Mouse (Mus musculus) left cerebral cortex, postnatal 10 days (tissue): ENCODE measurements around the gene Armh1. TPM values are rescaled to one million over a fixed set of nuclear protein-coding genes. Genes with fewer than 3 reads are reported as not detected.

Source experiments
- DNase-seq, 2 experiments: peaks; one replicate each; pipeline ENCODE4 v3.0.0; 2021 to 2022; ENCODE audit warnings: low spot score in 2 of 2, mixed read lengths in 1 of 2; ENCODE audit errors: extremely low spot score in 1 of 2
- intact Hi-C: fragments of 180-260 bp; cut with DNase I; formaldehyde crosslinking; loops from one replicate; pipeline ENCODE4 v1.15.1; 2025
- total RNA-seq, 2 experiments: library from RNA; stranded (reverse); gene quantifications; 2 replicates each; pipeline ENCODE4 v1.2.3; 2021

Gene Armh1
- total RNA-seq: 1 to 10 TPM in 1 of 2 experiments, under 1 TPM in 1; 0.81 to 1.8 TPM

GRCm38 (mm10) chr4:117251801-117252316 is at the start of gene Armh1, which contains the start of gene Tmem53:
TSS of gene Armh1 (minus strand) at chr4:117252125.
TSS of gene Tmem53 (plus strand) at chr4:117251951.
- intact Hi-C loops: no loop called here
- DNase-seq: peak; percentile 64 to 93

DNA sequence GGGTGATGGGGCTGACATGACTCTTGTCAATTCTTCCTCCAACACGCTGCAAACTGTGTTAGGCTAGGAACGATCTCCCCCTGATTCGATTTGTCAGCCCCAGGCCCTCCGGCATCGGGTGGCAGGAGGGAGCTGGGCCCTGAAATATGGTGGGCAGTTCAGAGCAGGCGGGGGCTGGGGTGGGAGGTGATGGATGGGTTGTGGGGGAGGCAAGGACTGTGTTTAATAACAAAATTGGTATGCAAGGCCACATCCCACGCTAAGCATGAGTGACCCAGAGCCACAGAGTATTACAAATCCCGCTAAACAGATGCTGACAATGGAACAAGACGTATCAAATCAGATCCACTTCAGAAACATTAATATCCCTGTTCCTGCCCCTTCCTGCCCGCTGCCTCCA is 48.0 kb upstream of the Armh1 start:
- no peak for DNase-seq
- intact Hi-C loops: no loop called here

DNA sequence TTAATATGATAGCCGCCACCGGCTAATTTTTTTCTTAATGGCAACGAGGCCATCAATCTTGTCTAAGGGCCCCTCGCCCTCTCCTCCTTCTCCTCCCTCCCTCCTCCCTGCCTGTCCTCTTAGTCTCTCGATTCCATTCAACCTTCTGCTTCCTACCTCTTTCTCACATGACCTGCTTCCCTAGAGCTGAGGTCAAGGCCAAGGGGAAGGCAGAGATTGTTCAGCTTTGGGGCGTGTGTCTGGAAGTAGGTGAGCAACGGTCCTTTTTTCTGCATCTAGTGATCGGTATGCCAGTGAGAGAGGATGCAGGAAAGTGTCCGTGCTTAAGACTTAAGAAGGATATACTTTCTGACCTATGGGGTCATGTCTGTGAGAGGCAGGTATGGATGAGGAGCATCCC is 45.9 kb upstream of the Armh1 start:
- DNase-seq: no peak
- intact Hi-C loops: no loop called here

DNA sequence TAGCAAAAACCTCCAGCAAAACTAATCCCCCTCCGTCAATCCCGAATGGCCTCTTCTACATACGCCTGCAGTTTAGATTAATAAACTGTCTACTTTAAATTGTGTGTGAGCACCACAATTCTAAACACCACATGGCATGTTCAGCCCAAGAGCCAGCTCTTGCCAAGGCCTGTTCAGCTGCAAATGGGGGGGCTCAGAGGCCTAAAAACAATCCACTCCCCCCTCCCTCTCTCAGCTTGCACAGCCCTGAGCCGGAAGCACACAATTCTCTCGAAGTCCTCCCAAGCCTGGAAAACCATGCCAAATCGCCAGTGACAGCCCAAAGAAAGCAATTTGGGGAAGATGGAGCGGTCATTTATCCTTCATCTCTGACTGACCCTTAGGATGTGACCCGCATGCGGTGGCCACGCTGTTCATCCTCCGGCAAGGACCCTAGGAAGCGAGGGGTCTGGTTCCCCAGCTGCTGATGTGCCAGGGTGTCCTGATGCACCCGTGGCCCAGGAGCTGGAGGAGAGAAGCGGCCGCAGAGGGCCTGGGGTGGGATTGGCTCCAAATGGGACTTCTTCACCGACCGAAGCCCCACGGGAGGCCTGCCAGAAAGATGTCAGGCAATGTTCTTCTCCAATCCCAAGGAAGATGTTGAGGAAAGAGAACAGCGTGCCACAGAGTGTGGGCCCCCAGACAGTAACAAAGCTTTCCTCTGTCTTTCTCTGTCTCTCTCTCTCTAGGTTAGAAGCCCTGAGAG is 45.1 kb upstream of the Armh1 start:
- intact Hi-C loops: no loop called here
- DNase-seq: no peak

- DNase-seq: no peak
- intact Hi-C loops: no loop called here
These were observed 39.8 kb upstream of the Armh1 start for GRCm38 (mm10) chr4:117291696-117292095.

DNA sequence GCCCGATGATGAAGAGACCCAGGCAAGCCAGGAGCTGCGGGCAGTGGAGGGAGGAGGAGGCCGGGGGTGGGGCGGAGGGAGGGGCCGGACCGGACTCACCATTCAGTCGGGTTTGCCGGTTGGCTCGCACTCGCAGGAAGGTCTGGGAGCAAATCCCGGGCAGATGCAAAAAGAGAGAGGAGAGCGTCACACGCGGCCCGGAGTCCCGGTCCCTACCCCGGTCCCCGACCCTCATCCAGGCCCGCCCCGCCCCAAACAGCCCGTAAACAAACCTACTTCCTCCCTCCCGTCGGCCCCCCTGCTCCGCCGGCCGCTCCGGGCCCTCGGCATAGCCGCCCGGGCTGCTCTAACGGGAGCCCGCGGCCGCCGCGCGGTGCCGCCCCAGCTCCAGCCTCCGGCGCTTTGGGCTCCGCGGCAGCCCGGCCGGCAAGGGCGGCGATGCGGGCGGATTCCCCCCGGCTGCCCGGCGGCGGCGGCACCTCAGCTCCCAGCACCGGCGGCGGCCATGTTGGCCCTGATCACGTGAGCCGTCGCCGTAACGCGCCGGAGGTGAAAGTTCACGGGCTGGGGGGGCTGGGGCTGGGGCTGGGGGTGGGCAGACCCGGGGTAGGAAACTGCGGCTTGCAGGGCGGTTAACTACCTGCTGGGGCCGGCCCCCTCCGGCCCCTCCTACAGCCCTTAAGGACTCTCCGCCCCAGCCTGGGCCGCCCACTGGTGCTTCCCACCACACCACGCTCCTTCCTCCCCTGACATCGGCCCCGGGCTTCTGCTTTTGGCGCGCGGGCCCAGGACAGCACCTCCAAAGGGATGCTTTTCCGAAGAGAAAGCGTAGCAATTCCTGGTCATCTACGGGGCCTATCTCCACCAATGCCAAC is 37.2 kb upstream of the Armh1 start:
- intact Hi-C loops: no loop called here
- peak; percentile 60 to 90 for DNase-seq

- DNase-seq: no peak
- intact Hi-C loops: no loop called here
These were observed 36.5 kb upstream of the Armh1 start for GRCm38 (mm10) chr4:117288277-117288926.

- DNase-seq: no peak
- intact Hi-C loops: no loop called here
These were observed 32.4 kb upstream of the Armh1 start for GRCm38 (mm10) chr4:117284363-117284762.

DNA sequence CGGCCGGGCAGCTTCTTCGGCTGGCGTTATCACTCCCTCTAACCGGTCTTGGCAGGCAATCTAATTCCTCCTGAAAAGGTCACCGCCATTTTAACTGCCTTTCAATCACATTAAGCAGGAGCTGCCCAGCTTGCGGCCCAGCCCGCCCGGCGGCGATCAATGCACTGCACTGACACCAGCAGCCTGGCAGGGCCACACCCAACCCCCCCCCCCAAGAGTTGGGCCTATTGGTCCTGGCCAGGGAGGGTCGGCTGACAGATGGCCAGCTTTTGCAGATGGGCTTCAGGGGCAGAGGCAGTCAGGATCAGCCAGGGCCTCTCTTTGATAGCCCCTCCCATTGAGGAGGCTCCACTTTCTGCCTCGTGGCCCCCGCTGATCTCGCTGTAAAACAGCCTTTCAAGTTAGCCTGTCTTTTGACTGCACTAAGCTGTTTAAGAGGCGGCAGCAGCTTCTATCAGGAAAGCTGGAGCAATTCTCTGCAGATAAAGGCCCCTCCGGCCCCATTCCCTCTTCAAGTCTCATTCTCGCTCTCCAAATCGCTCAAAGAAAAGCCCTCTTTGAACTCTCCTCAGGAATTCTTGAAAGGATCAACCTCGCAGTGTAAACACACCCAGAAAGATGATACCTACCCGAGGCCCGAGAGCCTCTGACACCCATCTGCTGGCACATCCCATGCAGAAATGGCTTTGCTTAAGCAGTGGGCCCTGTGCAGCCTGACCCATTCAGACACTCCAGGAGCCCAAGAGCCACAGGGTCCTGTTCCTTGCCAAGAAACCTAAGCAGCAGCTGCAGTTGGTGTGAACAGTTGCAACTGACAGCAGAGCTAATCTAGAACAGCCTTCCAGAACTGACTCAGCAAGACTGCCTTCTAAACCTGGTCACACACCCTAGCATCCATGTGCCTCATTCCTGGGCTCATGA is 31.6 kb upstream of the Armh1 start:
- DNase-seq: no peak
- intact Hi-C loops: no loop called here

DNA sequence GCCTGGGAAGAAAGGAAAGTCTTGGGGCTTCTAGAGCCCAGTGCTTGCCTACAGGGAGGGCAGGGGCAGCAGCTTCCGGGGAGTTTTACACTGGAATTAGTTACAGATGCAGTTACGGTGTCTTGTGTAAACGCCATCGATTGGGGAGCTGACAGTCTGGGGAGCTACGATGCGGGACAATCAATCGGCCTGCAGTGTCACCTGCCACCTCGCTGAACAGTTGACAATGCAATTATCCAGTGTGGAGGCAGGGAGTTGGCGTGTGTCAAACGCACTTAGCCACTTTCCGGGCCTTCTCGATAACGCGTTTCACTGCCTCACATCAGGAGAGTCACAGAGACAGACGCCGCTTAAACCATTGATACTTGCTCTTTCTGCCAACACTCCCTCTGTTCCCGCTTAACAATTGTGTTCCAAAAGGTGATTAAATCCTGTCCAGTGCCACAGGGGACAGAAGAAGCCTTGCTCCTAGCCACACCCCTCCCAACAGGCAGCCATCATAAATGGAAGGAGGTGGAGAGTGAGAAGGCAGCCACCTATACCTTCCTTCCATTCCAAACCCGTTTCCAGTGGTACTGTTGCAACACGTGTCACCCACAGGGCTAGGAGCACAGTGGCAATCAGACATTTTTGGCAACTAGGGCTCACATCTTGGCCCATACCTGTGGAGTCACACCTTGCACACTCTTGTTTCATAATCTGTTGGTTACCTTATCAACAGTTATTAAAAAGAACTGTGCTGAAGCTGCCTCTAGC is 29.3 kb upstream of the Armh1 start:
- intact Hi-C loops: no loop called here
- DNase-seq: no peak

DNA sequence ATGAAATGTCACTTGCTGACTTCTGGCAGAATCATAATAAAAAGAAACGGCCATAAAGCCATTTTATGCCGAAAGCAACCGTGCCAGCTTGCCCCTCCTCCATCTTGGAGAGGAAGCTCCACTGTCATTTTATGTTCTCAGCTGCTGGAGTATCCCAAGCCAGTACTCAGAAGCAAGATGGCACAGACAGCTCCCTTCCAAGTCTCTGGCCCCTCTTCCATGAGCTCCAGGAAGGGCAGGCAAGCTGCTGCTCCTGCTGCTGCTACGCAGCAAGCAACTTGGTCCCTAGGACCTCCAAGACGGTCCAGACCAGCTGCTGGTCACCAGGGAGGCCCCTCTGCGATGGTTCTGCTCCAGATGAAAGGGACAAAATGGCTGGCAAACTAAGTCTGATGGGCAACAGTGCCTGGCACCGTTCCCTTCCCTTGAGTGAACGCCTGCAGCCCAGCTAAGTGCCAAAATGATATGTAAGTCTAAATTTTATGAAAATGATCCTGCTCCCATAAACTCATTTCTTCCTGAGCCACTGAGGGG is 28.5 kb upstream of the Armh1 start:
- intact Hi-C loops: no loop called here
- no peak for DNase-seq

DNA sequence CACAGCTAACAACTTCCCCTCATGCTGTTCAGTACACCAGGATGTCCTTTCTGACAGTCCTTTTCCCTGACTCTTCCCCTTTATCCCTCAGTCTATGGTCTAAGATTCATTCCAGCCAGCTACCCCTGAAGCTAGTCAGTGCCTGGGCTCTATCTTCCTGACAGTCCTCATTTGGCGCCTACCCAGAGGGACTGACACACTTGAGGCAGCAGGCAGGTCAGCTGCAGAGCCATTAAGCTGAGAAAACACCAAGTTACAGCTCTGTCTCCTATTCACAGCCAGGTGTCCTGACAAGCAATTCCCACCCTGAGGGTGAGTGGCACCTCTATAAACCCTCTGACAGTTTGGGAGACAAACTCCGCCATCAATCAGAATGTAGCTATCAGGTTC is 27.3 kb upstream of the Armh1 start:
- intact Hi-C loops: no loop called here
- DNase-seq: no peak

DNA sequence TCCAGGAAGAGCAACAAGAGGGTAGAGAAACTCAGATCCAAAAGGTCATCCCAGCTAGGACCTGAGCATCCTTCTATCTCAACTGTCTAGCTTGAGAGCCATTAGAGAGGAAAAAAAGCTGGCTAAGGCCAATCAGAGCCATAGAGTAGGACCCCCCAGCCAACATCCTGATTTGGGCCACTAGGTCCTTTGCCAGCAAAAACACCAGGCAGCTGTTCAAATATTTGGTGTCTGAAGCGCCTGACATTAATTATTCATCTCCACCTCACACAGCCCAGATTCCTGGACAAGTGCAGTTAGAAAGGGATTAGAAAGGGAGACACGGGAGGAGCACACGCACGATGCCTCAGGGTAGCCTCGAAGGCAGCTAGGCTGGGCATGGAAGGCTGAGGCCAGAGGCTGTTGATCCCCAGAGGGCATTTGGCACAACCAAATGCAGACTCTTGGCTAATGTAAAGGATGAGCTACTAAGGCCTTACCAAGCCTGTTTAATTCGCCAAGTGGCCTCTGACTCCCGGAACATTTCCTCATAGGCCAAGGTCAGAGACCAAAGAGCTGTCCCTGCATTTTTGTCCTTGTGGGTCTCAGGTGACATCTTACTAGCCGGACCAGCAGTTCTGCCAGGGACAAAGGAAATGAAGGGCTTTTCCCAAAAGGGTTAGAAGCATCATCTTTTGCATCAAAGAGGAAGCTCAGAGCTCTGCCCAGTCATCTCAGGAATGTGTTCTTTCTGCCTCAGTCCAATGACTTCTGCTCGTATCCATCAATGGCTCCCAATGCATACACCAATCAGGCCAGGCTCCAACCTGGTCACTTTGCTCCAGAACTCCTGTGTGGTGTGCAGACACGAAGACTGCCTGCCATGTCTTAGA is 26.7 kb upstream of the Armh1 start:
- DNase-seq: no peak
- intact Hi-C loops: no loop called here

GRCm38 (mm10) chr4:117277687-117278086 is 25.8 kb upstream of the Armh1 start:
- intact Hi-C loops: no loop called here
- no peak for DNase-seq

DNA sequence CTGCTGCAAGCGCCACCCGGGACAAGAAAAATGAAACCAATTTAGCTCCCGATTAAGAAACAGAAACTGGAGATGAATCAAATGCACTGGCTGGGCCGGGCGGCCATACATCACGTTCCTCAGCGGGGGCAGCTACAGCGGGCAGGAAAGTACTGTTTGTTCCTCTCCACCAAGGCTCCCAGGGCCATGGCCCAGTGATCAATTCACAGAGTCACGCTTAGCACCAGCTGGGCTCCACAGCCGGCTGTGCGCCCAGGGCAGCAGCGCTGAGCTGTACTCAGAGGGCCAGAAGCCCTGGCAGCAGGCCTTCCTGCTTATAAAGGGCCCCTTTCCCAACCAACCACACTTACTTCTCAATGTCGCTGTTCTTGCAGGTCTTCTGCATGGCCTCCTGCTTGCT is 25.1 kb upstream of the Armh1 start:
- intact Hi-C loops: no loop called here
- DNase-seq: no peak

- intact Hi-C loops: no loop called here
- DNase-seq: no peak
These were observed 24.4 kb upstream of the Armh1 start for GRCm38 (mm10) chr4:117276281-117276711.

GRCm38 (mm10) chr4:117274720-117275119 is 22.8 kb upstream of the Armh1 start:
- DNase-seq: no peak
- intact Hi-C loops: no loop called here
